Mouse (Mus musculus): ENCODE data around the gene Mastl. TPM values are rescaled to one million over a fixed set of nuclear protein-coding genes. Genes with fewer than 3 reads are reported as not detected.

Mastl gene
- polyA plus RNA-seq, 2 experiments, result 3.1 to 6.3 TPM

- Histone ChIP-seq H3K36me3 (replicated peaks; ENCODE audit: control insufficient read depth, insufficient read depth, low read depth) (peaks cover 3% of the 10 kb centered on the region; the same call in 1 of the 2 replicates), H3K4me3 (ENCODE audit: insufficient read depth in 1 of 2, low read depth in 2 of 2, low read length in 2 of 2) (no peak overlapping the region), H3K9ac (replicated peaks) (no peak overlapping the region), H3K4me1 (replicated peaks; ENCODE audit: control insufficient read depth in 2 of 2, insufficient read depth in 2 of 2, low read length in 1 of 2) (no peaks in the 10 kb centered on the region), H3K9me3 (ENCODE audit: control insufficient read depth, low read length) (no peaks in the 10 kb centered on the region), H3K27ac (no peak overlapping the region), H3K4me2 (ENCODE audit: low read depth) (no peak overlapping the region), H3K27me3 (ENCODE audit: control insufficient read depth, insufficient read depth, low read length) (no peaks in the 10 kb centered on the region)
- ATAC-seq (ENCODE audit: insufficient read depth) (no peak), DNase-seq (ENCODE audit: low read depth in 3 of 3, low spot score in 3 of 3) (no peak)
- no peak for TF ChIP-seq EP300 (IDR thresholded peaks at IDR 0.05; ENCODE audit: low read depth)
- no peak for TF ChIP-seq CTCF (IDR thresholded peaks at IDR 0.05; ENCODE audit: low read depth)
Measured at GRCm38 (mm10) chr2:23097028-23097427, 58.8 kb downstream of the Mastl start.

- Histone ChIP-seq H3K9ac (replicated peaks) (no peak overlapping the region), H3K27me3 (ENCODE audit: control insufficient read depth, insufficient read depth, low read length) (no peaks in the 10 kb centered on the region), H3K4me1 (replicated peaks; ENCODE audit: control insufficient read depth in 2 of 2, insufficient read depth in 2 of 2, low read length in 1 of 2) (no peaks in the 10 kb centered on the region), H3K36me3 (replicated peaks; ENCODE audit: control insufficient read depth, insufficient read depth, low read depth) (peaks cover 3% of the 10 kb centered on the region), H3K9me3 (ENCODE audit: control insufficient read depth, low read length) (no peaks in the 10 kb centered on the region), H3K4me3 (ENCODE audit: insufficient read depth in 1 of 2, low read depth in 2 of 2, low read length in 2 of 2) (no peak overlapping the region), H3K27ac (no peak overlapping the region), H3K4me2 (ENCODE audit: low read depth) (no peak overlapping the region)
- WGBS (ENCODE audit: insufficient replicate concordance), result 32% methylated on average over 5 of the region's 5 CpGs
- DNase-seq (ENCODE audit: low read depth in 3 of 3, low spot score in 3 of 3), result peak in 1 of 3 experiments; percentile 23
- ATAC-seq (ENCODE audit: insufficient read depth), result no peak
- TF ChIP-seq EP300 (IDR thresholded peaks at IDR 0.05; ENCODE audit: low read depth) (no peak), CTCF (IDR thresholded peaks at IDR 0.05; ENCODE audit: low read depth) (peak; percentile 79)
Measured at GRCm38 (mm10) chr2:23092216-23092615, 63.6 kb downstream of the Mastl start.

GRCm38 (mm10) chr2:23084540-23084939 lies 71.3 kb downstream of the Mastl start:
- H3K36me3 ChIP-seq (replicated peaks; ENCODE audit: control insufficient read depth, insufficient read depth, low read depth), result peaks cover 3% of the 10 kb centered on the region
- no peak overlapping the region for H3K4me2 ChIP-seq (ENCODE audit: low read depth)
- H3K27ac ChIP-seq, result no peak overlapping the region
- TF ChIP-seq EP300 (IDR thresholded peaks at IDR 0.05; ENCODE audit: low read depth) (no peak), CTCF (IDR thresholded peaks at IDR 0.05; ENCODE audit: low read depth) (no peak)
- no peaks in the 10 kb centered on the region for H3K4me1 ChIP-seq (replicated peaks; ENCODE audit: control insufficient read depth in 2 of 2, insufficient read depth in 2 of 2, low read length in 1 of 2)
- ATAC-seq (ENCODE audit: insufficient read depth) (no peak), DNase-seq (ENCODE audit: low read depth in 3 of 3, low spot score in 3 of 3) (no peak)
- H3K27me3 ChIP-seq (ENCODE audit: control insufficient read depth, insufficient read depth, low read length), result no peaks in the 10 kb centered on the region
- WGBS (ENCODE audit: insufficient replicate concordance), result 90% methylated on average over 8 of the region's 8 CpGs
- no peak overlapping the region for H3K4me3 ChIP-seq (ENCODE audit: insufficient read depth in 1 of 2, low read depth in 2 of 2, low read length in 2 of 2)
- H3K9ac ChIP-seq (replicated peaks), result no peak overlapping the region
- H3K9me3 ChIP-seq (ENCODE audit: control insufficient read depth, low read length), result no peaks in the 10 kb centered on the region

GRCm38 (mm10) chr2:23078588-23078987 lies 77.2 kb downstream of the Mastl start:
- H3K4me2 ChIP-seq (ENCODE audit: low read depth), result no peak overlapping the region
- H3K9me3 ChIP-seq (ENCODE audit: control insufficient read depth, low read length), result no peaks in the 10 kb centered on the region; the same call in 1 of the 2 replicates
- DNase-seq (ENCODE audit: low read depth in 3 of 3, low spot score in 3 of 3), result no peak
- H3K27ac ChIP-seq, result no peak overlapping the region
- no peak for TF ChIP-seq CTCF (IDR thresholded peaks at IDR 0.05; ENCODE audit: low read depth)
- TF ChIP-seq EP300 (IDR thresholded peaks at IDR 0.05; ENCODE audit: low read depth), result no peak
- peaks cover 7% of the 10 kb centered on the region for H3K36me3 ChIP-seq (replicated peaks; ENCODE audit: control insufficient read depth, insufficient read depth, low read depth)
- H3K27me3 ChIP-seq (ENCODE audit: control insufficient read depth, insufficient read depth, low read length), result no peaks in the 10 kb centered on the region
- no peaks in the 10 kb centered on the region for H3K4me1 ChIP-seq (replicated peaks; ENCODE audit: control insufficient read depth in 2 of 2, insufficient read depth in 2 of 2, low read length in 1 of 2)
- H3K9ac ChIP-seq (replicated peaks), result no peak overlapping the region
- WGBS (ENCODE audit: insufficient replicate concordance), result 80% methylated on average over 2 of the region's 2 CpGs
- ATAC-seq (ENCODE audit: insufficient read depth), result no peak
- H3K4me3 ChIP-seq (ENCODE audit: insufficient read depth in 1 of 2, low read depth in 2 of 2, low read length in 2 of 2), result no peak overlapping the region

GRCm38 (mm10) chr2:23077693-23078092 lies 78.1 kb downstream of the Mastl start:
- H3K9me3 ChIP-seq (ENCODE audit: control insufficient read depth, low read length), result no peaks in the 10 kb centered on the region; the same call in 1 of the 2 replicates
- no peak for TF ChIP-seq CTCF (IDR thresholded peaks at IDR 0.05; ENCODE audit: low read depth)
- no peak for TF ChIP-seq EP300 (IDR thresholded peaks at IDR 0.05; ENCODE audit: low read depth)
- no peak overlapping the region for H3K9ac ChIP-seq (replicated peaks)
- no peaks in the 10 kb centered on the region for H3K4me1 ChIP-seq (replicated peaks; ENCODE audit: control insufficient read depth in 2 of 2, insufficient read depth in 2 of 2, low read length in 1 of 2)
- peaks cover 7% of the 10 kb centered on the region for H3K36me3 ChIP-seq (replicated peaks; ENCODE audit: control insufficient read depth, insufficient read depth, low read depth)
- DNase-seq (ENCODE audit: low read depth in 3 of 3, low spot score in 3 of 3), result no peak
- H3K27me3 ChIP-seq (ENCODE audit: control insufficient read depth, insufficient read depth, low read length), result no peaks in the 10 kb centered on the region
- H3K4me2 ChIP-seq (ENCODE audit: low read depth), result no peak overlapping the region
- H3K27ac ChIP-seq, result no peak overlapping the region
- H3K4me3 ChIP-seq (ENCODE audit: insufficient read depth in 1 of 2, low read depth in 2 of 2, low read length in 2 of 2), result no peak overlapping the region
- ATAC-seq (ENCODE audit: insufficient read depth), result no peak
- 64% methylated on average over 5 of the region's 5 CpGs for WGBS (ENCODE audit: insufficient replicate concordance)

Data from liver, embryonic 14.5 days (tissue).